Mouse (Mus musculus) small intestine, adult 2 months (tissue): ENCODE results near the gene Taf4.

Experiments used
- CTCF ChIP-seq: fragments of 200-500 bp; IDR thresholded peaks from 2 replicates; pipeline ENCODE4 v1.5.1; 2012; ENCODE audit warnings: low read depth, mild to moderate bottlenecking, control low read depth, inconsistent platforms, low read length, moderate library complexity, mixed read lengths; ENCODE audit not compliant: insufficient replicate concordance, insufficient read length; ENCODE audit errors: extremely low read depth
- POLR2A ChIP-seq: fragments of 200-500 bp; IDR thresholded peaks from 2 replicates; pipeline ENCODE4 v1.6.1; 2012; ENCODE audit warnings: low read depth, mild to moderate bottlenecking, control low read depth, inconsistent platforms, low read length, moderate library complexity

GRCm38 (mm10) chr2:180025135-180025860, 48.9 kb upstream of the Taf4 start:
- no peak for TF ChIP-seq POLR2A
- TF ChIP-seq CTCF = no peak
